Mouse (Mus musculus) myocyte (in vitro differentiated cells): ENCODE measurements around the gene Pak1ip1. TPM values are rescaled to one million over a fixed set of nuclear protein-coding genes. Genes with fewer than 3 reads are reported as not detected.

Experiments
- H3K27me3 ChIP-seq: one replicate; pipeline ENCODE4 v1.6.1; 2011; ENCODE audit not compliant: control insufficient read depth, insufficient read depth, insufficient read length
- H3K36me3 ChIP-seq: one replicate; pipeline ENCODE4 v1.6.1; 2011; ENCODE audit not compliant: control insufficient read depth, insufficient read depth
- H3K4me2 ChIP-seq: one replicate; pipeline ENCODE4 v1.6.1; 2011; ENCODE audit warnings: low read depth, control low read depth
- H3K4me3 ChIP-seq: one replicate; pipeline ENCODE4 v1.5.1; 2011; ENCODE audit warnings: mild to moderate bottlenecking, control low read depth, moderate library complexity
- H3K79me2 ChIP-seq: one replicate; pipeline ENCODE4 v1.6.1; 2011; ENCODE audit not compliant: control insufficient read depth, insufficient read depth
- H3ac ChIP-seq: one replicate; pipeline ENCODE4 v1.6.1; 2011; ENCODE audit not compliant: control insufficient read depth, insufficient read length
- CEBPB ChIP-seq: IDR thresholded peaks from 2 replicates; pipeline ENCODE4 v1.6.1; 2011; ENCODE audit warnings: mild to moderate bottlenecking, moderate library complexity; ENCODE audit not compliant: poor library complexity, insufficient read depth, severe bottlenecking
- E2F4 ChIP-seq: IDR thresholded peaks from one replicate; pipeline ENCODE4 v1.6.1; 2011; ENCODE audit warnings: mild to moderate bottlenecking, control low read depth, moderate library complexity; ENCODE audit not compliant: insufficient read depth
- MAX ChIP-seq: IDR thresholded peaks from one replicate; pipeline ENCODE4 v1.6.1; 2011; ENCODE audit warnings: low read depth, mild to moderate bottlenecking, control low read depth
- MYOD1 ChIP-seq, 3 experiments: IDR thresholded peaks; one replicate each; pipeline ENCODE4 v1.6.1; 2011; ENCODE audit warnings: control low read depth in 2 of 3, low read depth in 2 of 3, mild to moderate bottlenecking in 2 of 3, moderate library complexity in 1 of 3; ENCODE audit not compliant: insufficient read length in 2 of 3, control insufficient read depth in 1 of 3
- MYOG ChIP-seq, 3 experiments: IDR thresholded peaks; one replicate each; pipeline ENCODE4 v1.6.1; 2011; ENCODE audit warnings: control low read depth in 2 of 3, low read depth in 2 of 3, mild to moderate bottlenecking in 2 of 3; ENCODE audit not compliant: insufficient read length in 2 of 3, control insufficient read depth in 1 of 3, insufficient read depth in 1 of 3
- POLR2A ChIP-seq: IDR thresholded peaks from one replicate; pipeline ENCODE4 v1.6.1; 2011; ENCODE audit warnings: low read depth, mild to moderate bottlenecking, control low read depth, moderate library complexity; ENCODE audit not compliant: insufficient read length
- POLR2AphosphoS2 ChIP-seq: IDR thresholded peaks from one replicate; pipeline ENCODE4 v1.6.1; 2011; ENCODE audit warnings: low read depth, control low read depth; ENCODE audit not compliant: insufficient read length
- REST ChIP-seq: IDR thresholded peaks from one replicate; pipeline ENCODE4 v1.6.1; 2011; ENCODE audit warnings: mild to moderate bottlenecking, control low read depth, moderate library complexity; ENCODE audit not compliant: insufficient read depth, insufficient read length
- SRF ChIP-seq: IDR thresholded peaks from one replicate; pipeline ENCODE4 v1.6.1; 2011; ENCODE audit warnings: low read depth; ENCODE audit not compliant: control insufficient read depth, insufficient read length
- TCF12 ChIP-seq: IDR thresholded peaks from one replicate; pipeline ENCODE4 v1.6.1; 2011; ENCODE audit warnings: mild to moderate bottlenecking, control low read depth; ENCODE audit not compliant: poor library complexity, insufficient read depth, severe bottlenecking
- TCF3 ChIP-seq: IDR thresholded peaks from one replicate; pipeline ENCODE4 v1.6.1; 2011; ENCODE audit warnings: low read depth, control low read depth; ENCODE audit not compliant: insufficient read length
- USF1 ChIP-seq: IDR thresholded peaks from one replicate; pipeline ENCODE4 v1.6.1; 2011; ENCODE audit warnings: low read depth, mild to moderate bottlenecking, control low read depth, moderate library complexity
- polyA plus RNA-seq: library from polyadenylated mRNA; unstranded; fragments of >200 nt; fragmentation: generic; extraction: Trizol; gene quantifications from one replicate; pipeline ENCODE4 v1.2.1, GENCODE M21; 2012; ENCODE audit warnings: missing spikeins

The Pak1ip1 gene
- polyA plus RNA-seq, 1 experiment = 66.3 TPM

GRCm38 (mm10) chr13:40967609-40968008 is 33.2 kb upstream of the Pak1ip1 start:
- no peaks in the 10 kb centered on the region for H3K79me2 ChIP-seq
- no peak overlapping the region for H3K4me2 ChIP-seq
- H3K4me3 ChIP-seq = no peak overlapping the region
- H3K36me3 ChIP-seq = no peaks in the 10 kb centered on the region
- H3K27me3 ChIP-seq = no peaks in the 10 kb centered on the region
- H3ac ChIP-seq = no peak overlapping the region
- TF ChIP-seq MYOG (IDR thresholded peaks at IDR 0.05; ENCODE audit: control insufficient read depth in 1 of 3, insufficient read depth in 1 of 3, insufficient read length in 2 of 3, low read depth in 2 of 3) (no peak), TCF3 (no peak), E2F4 (no peak), CEBPB (no peak), MAX (no peak), REST (no peak), POLR2A (no peak), TCF12 (no peak), MYOD1 (IDR thresholded peaks at IDR 0.05; ENCODE audit: control insufficient read depth in 1 of 3, insufficient read length in 2 of 3, low read depth in 2 of 3) (no peak), SRF (no peak), USF1 (no peak), POLR2AphosphoS2 (no peak)

- TF ChIP-seq POLR2A (no peak), E2F4 (no peak), REST (no peak), MYOG (IDR thresholded peaks at IDR 0.05; ENCODE audit: control insufficient read depth in 1 of 3, insufficient read depth in 1 of 3, insufficient read length in 2 of 3, low read depth in 2 of 3) (no peak), MAX (no peak), TCF3 (no peak), MYOD1 (IDR thresholded peaks at IDR 0.05; ENCODE audit: control insufficient read depth in 1 of 3, insufficient read length in 2 of 3, low read depth in 2 of 3) (no peak), TCF12 (no peak)
- Histone ChIP-seq H3K4me2 (no peak overlapping the region), H3K27me3 (no peaks in the 10 kb centered on the region), H3K4me3 (no peak overlapping the region), H3ac (no peak overlapping the region), H3K79me2 (no peaks in the 10 kb centered on the region), H3K36me3 (no peaks in the 10 kb centered on the region)
Observed at GRCm38 (mm10) chr13:40968564-40968963, 32.3 kb upstream of the Pak1ip1 start.

GRCm38 (mm10) chr13:40969761-40970390 is 30.9 kb upstream of the Pak1ip1 start:
- H3K27me3 ChIP-seq = no peaks in the 10 kb centered on the region
- TF ChIP-seq MYOD1 (IDR thresholded peaks at IDR 0.05; ENCODE audit: control insufficient read depth in 1 of 3, insufficient read length in 2 of 3, low read depth in 2 of 3) (no peak), TCF3 (no peak), USF1 (no peak)
- H3K79me2 ChIP-seq = no peaks in the 10 kb centered on the region

GRCm38 (mm10) chr13:40971261-40971660 is 29.6 kb upstream of the Pak1ip1 start:
- Histone ChIP-seq H3K27me3 (no peaks in the 10 kb centered on the region), H3K79me2 (no peaks in the 10 kb centered on the region), H3K4me2 (no peak overlapping the region), H3K36me3 (no peaks in the 10 kb centered on the region), H3K4me3 (no peak overlapping the region), H3ac (no peak overlapping the region)
- TF ChIP-seq REST = no peak
- TF ChIP-seq USF1 = no peak

More at GRCm38 (mm10) chr13:40969761-40970390, 30.9 kb upstream of the Pak1ip1 start:
- no peak overlapping the region for H3K4me2 ChIP-seq
- H3ac ChIP-seq = no peak overlapping the region
- no peaks in the 10 kb centered on the region for H3K36me3 ChIP-seq
- no peak overlapping the region for H3K4me3 ChIP-seq

GRCm38 (mm10) chr13:40971831-40972230 is 29.0 kb upstream of the Pak1ip1 start:
- H3K4me3 ChIP-seq = no peak overlapping the region
- TF ChIP-seq POLR2AphosphoS2 (no peak), TCF3 (no peak), REST (no peak), E2F4 (no peak), MAX (no peak), CEBPB (no peak), POLR2A (no peak), USF1 (no peak), MYOG (IDR thresholded peaks at IDR 0.05; ENCODE audit: control insufficient read depth in 1 of 3, insufficient read depth in 1 of 3, insufficient read length in 2 of 3, low read depth in 2 of 3) (no peak), SRF (no peak), MYOD1 (IDR thresholded peaks at IDR 0.05; ENCODE audit: control insufficient read depth in 1 of 3, insufficient read length in 2 of 3, low read depth in 2 of 3) (no peak)

More at GRCm38 (mm10) chr13:40971831-40972230, 29.0 kb upstream of the Pak1ip1 start:
- H3K27me3 ChIP-seq = no peaks in the 10 kb centered on the region
- no peak overlapping the region for H3ac ChIP-seq
- no peaks in the 10 kb centered on the region for H3K36me3 ChIP-seq
- H3K4me2 ChIP-seq = no peak overlapping the region
- H3K79me2 ChIP-seq = no peaks in the 10 kb centered on the region
